Mouse (Mus musculus): ENCODE data around the gene Agap3. TPM values are rescaled to one million over a fixed set of nuclear protein-coding genes. Genes with fewer than 3 reads are reported as not detected.
A peak's percentile ranks its signal among the peaks of the same experiment; 100 is the strongest.

The Agap3 gene
- total and polyA plus RNA-seq, 3 experiments: 116 to 203 (median 138) TPM

GRCm38 (mm10) chr5:24452691-24453233, 785 bp downstream of the Agap3 start:
- peak overlapping the region; percentile 45 for H3K27ac ChIP-seq (ENCODE audit: control insufficient read depth, low read depth, low read length)
- TF ChIP-seq MAZ (IDR thresholded peaks at IDR 0.05; ENCODE audit: low read depth, low read length) (peak; percentile 21; the same call in 1 of the 2 replicates), JUND (IDR thresholded peaks at IDR 0.05; ENCODE audit: low read depth, low read length) (no peak), MYC (IDR thresholded peaks at IDR 0.05; ENCODE audit: low read depth, low read length) (no peak; the same call in 1 of the 2 replicates), MXI1 (IDR thresholded peaks at IDR 0.05; ENCODE audit: low read depth, low read length) (peak; percentile 69; the same call in 1 of the 2 replicates), SIN3A (IDR thresholded peaks at IDR 0.05; ENCODE audit: low read length) (peak; percentile 34; the same call in 1 of the 2 replicates), CHD1 (IDR thresholded peaks at IDR 0.05; ENCODE audit: low read depth, low read length) (peak; percentile 80; the same call in 1 of the 2 replicates), UBTF (IDR thresholded peaks at IDR 0.05; ENCODE audit: borderline replicate concordance, insufficient read depth, low read depth, low read length) (0 out of 2 replicates have a peak, but pooled peaks have one; percentile 14), USF2 (IDR thresholded peaks at IDR 0.05; ENCODE audit: borderline replicate concordance in 1 of 2, insufficient read depth in 1 of 2, low read depth in 1 of 2, low read length in 2 of 2) (no peak), BHLHE40 (IDR thresholded peaks at IDR 0.05; ENCODE audit: borderline replicate concordance, low read depth, low read length) (no peak), CTCF (IDR thresholded peaks at IDR 0.05 in 2 of 3, conservative IDR thresholded peaks at IDR 0.05 in 1 of 3; ENCODE audit: control insufficient read depth in 1 of 3, insufficient read depth in 1 of 3, low read depth in 2 of 3, low read length in 3 of 3, poor library complexity in 1 of 3, severe bottlenecking in 1 of 3) (peak in 2 of 3 experiments; percentile 10 to 38; a peak in 2 of 6 replicates)
- H3K9ac ChIP-seq (ENCODE audit: control insufficient read depth, low read depth, low read length, poor library complexity, severe bottlenecking): peak overlapping the region; percentile 87
- peaks cover 0 to 19% of the 10 kb centered on the region in 2 experiments; a peak in 3 of 4 replicates for H3K36me3 ChIP-seq (ENCODE audit: control insufficient read depth in 1 of 2, insufficient read depth in 2 of 2, low read length in 2 of 2)
- H3K27me3 ChIP-seq (ENCODE audit: control insufficient read depth in 1 of 2, insufficient read depth in 2 of 2, low read length in 2 of 2): no peaks in the 10 kb centered on the region
- H3K4me1 ChIP-seq (ENCODE audit: control insufficient read depth in 1 of 2, insufficient read depth in 2 of 2, low read length in 2 of 2): peaks cover 8 to 19% of the 10 kb centered on the region in 2 experiments
- H3K4me3 ChIP-seq (ENCODE audit: control insufficient read depth in 1 of 2, insufficient read depth in 1 of 2, low read depth in 2 of 2, low read length in 2 of 2): peak overlapping the region; percentile 77 to 98
- DNase-seq (ENCODE audit: low read depth, low spot score): peak; percentile 68
- H3K79me2 ChIP-seq (ENCODE audit: control insufficient read depth, insufficient read depth, low read length, poor library complexity): peaks cover 60% of the 10 kb centered on the region
- H3K9me3 ChIP-seq (replicated peaks; ENCODE audit: insufficient read depth, low read length): no peaks in the 10 kb centered on the region

DNA sequence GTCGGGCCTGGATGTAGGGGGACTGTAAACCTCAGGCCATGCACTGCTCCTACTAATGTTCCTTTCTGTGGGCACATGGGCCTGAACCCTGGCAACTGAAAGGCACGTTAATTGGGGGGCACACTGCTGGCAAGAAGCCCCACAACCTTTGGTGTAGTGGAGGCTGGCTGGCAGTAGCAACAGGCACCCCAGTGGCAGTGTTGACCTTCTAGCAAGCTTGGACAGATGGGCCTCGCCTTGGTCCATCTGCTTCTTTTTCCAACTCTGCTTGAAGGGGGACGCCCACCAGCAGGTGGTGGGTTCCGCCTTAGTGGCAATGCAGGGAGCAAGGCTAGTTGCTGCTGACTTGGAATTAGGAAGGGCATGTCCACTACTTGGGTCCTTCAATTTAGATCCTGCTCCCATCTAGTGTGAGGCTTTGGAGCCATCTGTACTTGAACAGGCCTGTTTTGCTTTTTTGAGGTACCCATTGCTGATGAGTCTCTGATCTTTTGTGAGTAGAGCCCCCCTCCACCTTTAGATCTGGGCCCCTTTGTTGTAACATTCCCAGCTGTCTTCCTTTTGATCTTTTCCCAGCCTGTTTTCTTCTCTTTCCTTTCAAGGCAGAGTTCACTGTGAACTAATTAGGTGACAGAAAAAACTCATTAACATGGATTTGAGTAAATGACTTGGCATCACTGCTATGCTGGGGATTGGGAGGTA, 1.5 kb downstream of the Agap3 start:
- Histone ChIP-seq H3K79me2 (ENCODE audit: control insufficient read depth, insufficient read depth, low read length, poor library complexity) (peaks cover 64% of the 10 kb centered on the region), H3K9me3 (replicated peaks; ENCODE audit: insufficient read depth, low read length) (no peaks in the 10 kb centered on the region), H3K4me1 (ENCODE audit: control insufficient read depth in 1 of 2, insufficient read depth in 2 of 2, low read length in 2 of 2) (peaks cover 8 to 19% of the 10 kb centered on the region in 2 experiments), H3K27me3 (ENCODE audit: control insufficient read depth in 1 of 2, insufficient read depth in 2 of 2, low read length in 2 of 2) (no peaks in the 10 kb centered on the region), H3K4me3 (ENCODE audit: control insufficient read depth in 1 of 2, insufficient read depth in 1 of 2, low read depth in 2 of 2, low read length in 2 of 2) (peak overlapping the region; percentile 77 to 98), H3K27ac (ENCODE audit: control insufficient read depth, low read depth, low read length) (no peak overlapping the region), H3K9ac (ENCODE audit: control insufficient read depth, low read depth, low read length, poor library complexity, severe bottlenecking) (peak overlapping the region; percentile 87), H3K36me3 (ENCODE audit: control insufficient read depth in 1 of 2, insufficient read depth in 2 of 2, low read length in 2 of 2) (peaks cover 0 to 16% of the 10 kb centered on the region in 2 experiments; a peak in 3 of 4 replicates)
- DNase-seq (ENCODE audit: low read depth, low spot score): no peak
- 0 out of 2 replicates have a peak, but pooled peaks have one; percentile 19 for TF ChIP-seq ZMIZ1 (IDR thresholded peaks at IDR 0.05; ENCODE audit: low read depth, low read length)
- no peak for TF ChIP-seq POLR2AphosphoS5 (IDR thresholded peaks at IDR 0.05; ENCODE audit: borderline replicate concordance, low read depth, low read length)
